Mouse (Mus musculus): Measurements from ENCODE around the gene Casc3. TPM values are rescaled to one million over a fixed set of nuclear protein-coding genes. Genes with fewer than 3 reads are reported as not detected.

Gene Casc3
- polyA plus RNA-seq (2012; fragmentation: generic; extraction: Trizol), result 22.1 TPM

DNA sequence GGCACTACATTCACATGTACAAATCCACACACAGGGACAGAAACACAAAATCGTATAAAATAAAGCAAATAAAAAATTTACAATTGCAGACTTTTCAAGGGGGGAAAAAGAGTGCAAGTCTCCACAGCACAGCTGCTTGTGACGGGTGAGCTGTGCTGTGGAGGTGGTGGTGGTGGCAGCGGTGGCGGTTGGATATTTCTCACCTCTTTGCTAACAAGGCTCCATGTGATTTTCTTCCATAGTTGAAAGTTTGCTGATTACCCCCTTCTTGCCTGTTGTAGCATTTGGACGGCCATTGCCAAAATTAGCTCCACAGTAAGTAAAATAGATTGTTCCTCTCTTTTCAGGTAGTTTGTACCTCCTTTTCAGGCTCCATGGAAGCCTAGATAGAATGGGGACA, at the start of gene Casc3:
Casc3 (plus strand) TSS at position 301 of the 400 bp plus-strand sequence.
- H3K27me3 ChIP-seq (ENCODE audit: control insufficient read depth, insufficient read depth, insufficient read length), result no peaks in the 10 kb centered on the region
- no peak within 1 kb of the TSS for H3K4me2 ChIP-seq (ENCODE audit: low read depth)
- no peak within 1 kb of the TSS for H3ac ChIP-seq (ENCODE audit: control insufficient read depth, insufficient read length)
- H3K4me3 ChIP-seq, result no peak within 1 kb of the TSS
- H3K79me2 ChIP-seq (ENCODE audit: control insufficient read depth, insufficient read depth), result peaks cover 19% of the 10 kb centered on the region
- H3K36me3 ChIP-seq (ENCODE audit: control insufficient read depth, insufficient read depth), result peaks cover 56% of the 10 kb centered on the region
- TF ChIP-seq TCF12 (IDR thresholded peaks at IDR 0.05; ENCODE audit: insufficient read depth, poor library complexity, severe bottlenecking) (no peak), TCF3 (IDR thresholded peaks at IDR 0.05; ENCODE audit: insufficient read length, low read depth) (no peak), SRF (IDR thresholded peaks at IDR 0.05; ENCODE audit: control insufficient read depth, insufficient read length, low read depth) (no peak), REST (IDR thresholded peaks at IDR 0.05; ENCODE audit: insufficient read depth, insufficient read length) (no peak), USF1 (IDR thresholded peaks at IDR 0.05; ENCODE audit: low read depth) (no peak), MYOG (IDR thresholded peaks at IDR 0.05; ENCODE audit: control insufficient read depth in 1 of 3, insufficient read depth in 1 of 3, insufficient read length in 2 of 3, low read depth in 2 of 3) (no peak), MAX (IDR thresholded peaks at IDR 0.05; ENCODE audit: low read depth) (no peak), CEBPB (IDR thresholded peaks at IDR 0.05; ENCODE audit: insufficient read depth, poor library complexity, severe bottlenecking) (no peak), E2F4 (IDR thresholded peaks at IDR 0.05; ENCODE audit: insufficient read depth) (no peak), MYOD1 (IDR thresholded peaks at IDR 0.05; ENCODE audit: control insufficient read depth in 1 of 3, insufficient read length in 2 of 3, low read depth in 2 of 3) (no peak), POLR2A (IDR thresholded peaks at IDR 0.05; ENCODE audit: insufficient read length, low read depth) (no peak), POLR2AphosphoS2 (IDR thresholded peaks at IDR 0.05; ENCODE audit: insufficient read length, low read depth) (no peak)

DNA sequence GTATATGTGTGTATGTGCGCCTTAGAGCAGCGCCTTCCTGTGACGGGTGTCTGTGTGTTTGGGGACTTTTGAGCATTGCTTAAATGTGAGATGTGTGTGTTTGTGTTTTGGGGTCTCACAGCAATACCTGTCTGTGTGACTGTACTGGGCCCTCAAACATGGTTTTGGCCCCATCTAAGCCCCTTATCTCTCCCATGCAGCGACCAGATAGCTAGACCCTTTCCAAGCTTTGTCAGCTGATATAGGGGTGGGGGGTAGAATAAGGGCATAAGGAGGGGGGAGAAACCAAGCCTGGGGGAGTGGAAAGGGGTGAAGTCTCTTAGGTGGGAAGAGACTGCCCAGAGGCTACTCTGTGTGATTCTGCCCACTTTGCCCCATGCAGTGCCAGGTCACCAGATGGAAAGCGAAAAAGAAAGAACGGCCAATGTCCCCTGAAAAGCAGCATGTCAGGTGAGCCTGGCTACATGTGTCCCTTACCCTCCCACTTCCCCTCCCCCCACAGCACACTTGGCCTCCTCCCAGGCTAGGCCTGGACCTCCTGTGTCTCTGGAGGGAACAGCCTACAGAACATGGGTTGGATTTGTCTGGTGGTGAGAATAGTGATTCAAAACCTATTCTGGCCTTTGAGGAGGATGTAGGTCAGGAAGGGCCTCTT, 48.9 kb upstream of the Casc3 start:
- peaks cover 7% of the 10 kb centered on the region for H3K36me3 ChIP-seq (ENCODE audit: control insufficient read depth, insufficient read depth)

GRCm38 (mm10) chr11:98756711-98757110, 48.0 kb upstream of the Casc3 start:
- Histone ChIP-seq H3K36me3 (ENCODE audit: control insufficient read depth, insufficient read depth) (peaks cover 7% of the 10 kb centered on the region), H3K27me3 (ENCODE audit: control insufficient read depth, insufficient read depth, insufficient read length) (no peaks in the 10 kb centered on the region), H3ac (ENCODE audit: control insufficient read depth, insufficient read length) (no peak overlapping the region), H3K4me3 (no peak overlapping the region), H3K79me2 (ENCODE audit: control insufficient read depth, insufficient read depth) (peaks cover under 1% of the 10 kb centered on the region), H3K4me2 (ENCODE audit: low read depth) (no peak overlapping the region)
- TF ChIP-seq CEBPB (IDR thresholded peaks at IDR 0.05; ENCODE audit: insufficient read depth, poor library complexity, severe bottlenecking) (no peak), REST (IDR thresholded peaks at IDR 0.05; ENCODE audit: insufficient read depth, insufficient read length) (no peak), POLR2AphosphoS2 (IDR thresholded peaks at IDR 0.05; ENCODE audit: insufficient read length, low read depth) (no peak), MAX (IDR thresholded peaks at IDR 0.05; ENCODE audit: low read depth) (no peak), TCF12 (IDR thresholded peaks at IDR 0.05; ENCODE audit: insufficient read depth, poor library complexity, severe bottlenecking) (no peak), MYOG (IDR thresholded peaks at IDR 0.05; ENCODE audit: control insufficient read depth in 1 of 3, insufficient read depth in 1 of 3, insufficient read length in 2 of 3, low read depth in 2 of 3) (no peak), POLR2A (IDR thresholded peaks at IDR 0.05; ENCODE audit: insufficient read length, low read depth) (no peak), MYOD1 (IDR thresholded peaks at IDR 0.05; ENCODE audit: control insufficient read depth in 1 of 3, insufficient read length in 2 of 3, low read depth in 2 of 3) (no peak), USF1 (IDR thresholded peaks at IDR 0.05; ENCODE audit: low read depth) (no peak), TCF3 (IDR thresholded peaks at IDR 0.05; ENCODE audit: insufficient read length, low read depth) (no peak), E2F4 (IDR thresholded peaks at IDR 0.05; ENCODE audit: insufficient read depth) (no peak), SRF (IDR thresholded peaks at IDR 0.05; ENCODE audit: control insufficient read depth, insufficient read length, low read depth) (no peak)

More for the DNA sequence above, 48.9 kb upstream of the Casc3 start:
- Histone ChIP-seq H3K4me3 (no peak overlapping the region), H3K27me3 (ENCODE audit: control insufficient read depth, insufficient read depth, insufficient read length) (no peaks in the 10 kb centered on the region), H3K79me2 (ENCODE audit: control insufficient read depth, insufficient read depth) (peaks cover 4% of the 10 kb centered on the region), H3K4me2 (ENCODE audit: low read depth) (no peak overlapping the region), H3ac (ENCODE audit: control insufficient read depth, insufficient read length) (no peak overlapping the region)
- TF ChIP-seq TCF12 (IDR thresholded peaks at IDR 0.05; ENCODE audit: insufficient read depth, poor library complexity, severe bottlenecking) (no peak), MAX (IDR thresholded peaks at IDR 0.05; ENCODE audit: low read depth) (no peak), USF1 (IDR thresholded peaks at IDR 0.05; ENCODE audit: low read depth) (no peak)

DNA sequence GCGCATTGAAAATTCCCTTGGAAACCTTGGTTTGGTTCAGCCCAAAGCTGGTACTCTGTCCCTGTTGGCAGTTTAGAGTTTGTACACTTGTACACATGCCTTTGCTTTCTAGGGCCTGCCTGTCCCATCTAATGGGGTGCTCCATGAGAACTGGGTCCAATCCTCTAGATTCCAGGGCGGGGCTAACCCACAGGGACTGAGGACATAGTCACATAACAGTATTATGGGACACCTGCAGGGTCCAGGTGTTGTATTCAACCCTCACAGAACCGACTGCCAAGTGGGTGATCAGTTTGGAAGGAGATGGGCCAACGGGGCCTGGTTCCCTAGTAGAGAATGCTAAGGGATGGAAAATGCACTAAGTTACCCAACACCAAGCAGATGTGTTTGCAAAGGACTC, 42.8 kb upstream of the Casc3 start:
- Histone ChIP-seq H3ac (ENCODE audit: control insufficient read depth, insufficient read length) (no peak overlapping the region), H3K4me2 (ENCODE audit: low read depth) (no peak overlapping the region), H3K36me3 (ENCODE audit: control insufficient read depth, insufficient read depth) (peaks cover 6% of the 10 kb centered on the region), H3K4me3 (no peak overlapping the region), H3K79me2 (ENCODE audit: control insufficient read depth, insufficient read depth) (no peaks in the 10 kb centered on the region), H3K27me3 (ENCODE audit: control insufficient read depth, insufficient read depth, insufficient read length) (no peaks in the 10 kb centered on the region)
- no peak for TF ChIP-seq USF1 (IDR thresholded peaks at IDR 0.05; ENCODE audit: low read depth)
- no peak for TF ChIP-seq E2F4 (IDR thresholded peaks at IDR 0.05; ENCODE audit: insufficient read depth)
- no peak for TF ChIP-seq TCF3 (IDR thresholded peaks at IDR 0.05; ENCODE audit: insufficient read length, low read depth)
- TF ChIP-seq CEBPB (IDR thresholded peaks at IDR 0.05; ENCODE audit: insufficient read depth, poor library complexity, severe bottlenecking), result no peak
- no peak for TF ChIP-seq MYOG (IDR thresholded peaks at IDR 0.05; ENCODE audit: control insufficient read depth in 1 of 3, insufficient read depth in 1 of 3, insufficient read length in 2 of 3, low read depth in 2 of 3)
- no peak for TF ChIP-seq MYOD1 (IDR thresholded peaks at IDR 0.05; ENCODE audit: control insufficient read depth in 1 of 3, insufficient read length in 2 of 3, low read depth in 2 of 3)
- TF ChIP-seq MAX (IDR thresholded peaks at IDR 0.05; ENCODE audit: low read depth), result no peak
